11 mouse cellular contexts compared by ENCODE assay signal in genomic region chr4:62641230-62641589, GRCm38 (mm10).
A peak's percentile ranks its signal among the peaks of the same experiment; 100 is the strongest.
DNase-seq lines count a peak whose midpoint lies in the region; ATAC-seq and TF ChIP-seq lines count a peak whose summit lies in the region.
"Had no signal": no experiment of that assay in that cellular context is flagged by ENCODE, and none has a peak within 500 bp of the region (broad histone marks: within the 10 kb centered on the region; RNA-seq: fewer than 3 reads in every experiment).

No protein-coding gene starts in this region.

- H3K27me3 ChIP-seq in kidney, embryonic 16.5 days (ENCODE audit: insufficient read depth, low read length) = no peaks in the 10 kb centered on the region
- no peaks in the 10 kb centered on the region for H3K27me3 ChIP-seq in embryonic facial prominence, embryonic 13.5 days
- H3K27me3 ChIP-seq in heart, postnatal 0 days (ENCODE audit: control insufficient read depth, insufficient read depth, low read length) = no peaks in the 10 kb centered on the region
- H3K27me3 ChIP-seq in liver, embryonic 16.5 days (ENCODE audit: control insufficient read depth, insufficient read depth, low read depth, low read length) = no peaks in the 10 kb centered on the region
- H3K27me3 ChIP-seq: forebrain, embryonic 13.5 days had no signal

- 25% methylated on average over 11 of the region's 11 CpGs for WGBS in kidney, embryonic 16.5 days
- WGBS in embryonic facial prominence, embryonic 13.5 days = 17% methylated on average over 11 of the region's 11 CpGs
- WGBS in heart, postnatal 0 days = 51% methylated on average over 11 of the region's 11 CpGs
- 11% methylated on average over 11 of the region's 11 CpGs for WGBS in liver, embryonic 16.5 days (ENCODE audit: insufficient replicate concordance)

- H3K27ac ChIP-seq in kidney, embryonic 16.5 days (ENCODE audit: low read length) = peak overlapping the region; percentile 54
- H3K27ac ChIP-seq in embryonic facial prominence, embryonic 13.5 days = peak overlapping the region; percentile 74
- peak overlapping the region; percentile 75 for H3K27ac ChIP-seq in heart, postnatal 0 days (ENCODE audit: low read depth)
- 0 out of 2 replicates have a peak overlapping the region, but pooled peaks have one; percentile 30 for H3K27ac ChIP-seq in liver, embryonic 16.5 days (ENCODE audit: low read length)
- H3K27ac ChIP-seq: forebrain, embryonic 13.5 days had no signal

- H3K4me2 ChIP-seq in kidney, embryonic 16.5 days (replicated peaks; ENCODE audit: low read depth, low read length) = no peak overlapping the region
- H3K4me2 ChIP-seq in embryonic facial prominence, embryonic 13.5 days = no peak overlapping the region
- no peak overlapping the region for H3K4me2 ChIP-seq in heart, postnatal 0 days (ENCODE audit: low read depth, low read length)
- H3K4me2 ChIP-seq in liver, embryonic 16.5 days (ENCODE audit: low read depth, low read length) = no peak overlapping the region
- H3K4me2 ChIP-seq: forebrain, embryonic 13.5 days had no signal

- H3K9ac ChIP-seq in kidney, embryonic 16.5 days (replicated peaks; ENCODE audit: low read length) = no peak overlapping the region
- H3K9ac ChIP-seq in embryonic facial prominence, embryonic 13.5 days = no peak overlapping the region
- no peak overlapping the region for H3K9ac ChIP-seq in heart, postnatal 0 days (replicated peaks; ENCODE audit: low read depth, low read length)
- H3K9ac ChIP-seq in liver, embryonic 16.5 days (ENCODE audit: low read depth, low read length) = no peak overlapping the region
- H3K9ac ChIP-seq: forebrain, embryonic 13.5 days had no signal

- H3K4me1 ChIP-seq in kidney, embryonic 16.5 days (ENCODE audit: insufficient read depth, low read length) = peaks cover 25% of the 10 kb centered on the region
- peaks cover 30% of the 10 kb centered on the region for H3K4me1 ChIP-seq in embryonic facial prominence, embryonic 13.5 days
- H3K4me1 ChIP-seq in heart, postnatal 0 days (ENCODE audit: control insufficient read depth, insufficient read depth) = peaks cover 26% of the 10 kb centered on the region
- H3K4me1 ChIP-seq in liver, embryonic 16.5 days (ENCODE audit: control insufficient read depth, low read depth, low read length) = peaks cover 6% of the 10 kb centered on the region; the same call in 1 of the 2 replicates
- H3K4me1 ChIP-seq: forebrain, embryonic 13.5 days had no signal

- TF ChIP-seq EP300 in heart, postnatal 0 days (IDR thresholded peaks at IDR 0.05; ENCODE audit: low read depth) = no peak

- TF ChIP-seq CTCF in heart, postnatal 0 days (IDR thresholded peaks at IDR 0.05; ENCODE audit: low read depth) = no peak

- peaks cover 7% of the 10 kb centered on the region; the same call in 1 of the 2 replicates for H3K36me3 ChIP-seq in kidney, embryonic 16.5 days (ENCODE audit: insufficient read depth, low read length)
- H3K36me3 ChIP-seq in embryonic facial prominence, embryonic 13.5 days = no peaks in the 10 kb centered on the region
- peaks cover 25% of the 10 kb centered on the region for H3K36me3 ChIP-seq in heart, postnatal 0 days (replicated peaks; ENCODE audit: control insufficient read depth, insufficient read depth, low read length)
- no peaks in the 10 kb centered on the region for H3K36me3 ChIP-seq in liver, embryonic 16.5 days (ENCODE audit: control insufficient read depth, insufficient read depth)

- ATAC-seq in kidney, embryonic 16.5 days (ENCODE audit: low FRiP score, low TSS enrichment) = 0 out of 2 replicates have a peak, but pooled peaks have one; percentile 27
- no peak for ATAC-seq in embryonic facial prominence, embryonic 13.5 days (ENCODE audit: insufficient number of reproducible peaks, insufficient read depth, low FRiP score, low TSS enrichment, low read depth)
- peak; percentile 37 for ATAC-seq in heart, postnatal 0 days (ENCODE audit: insufficient read depth, low read depth)
- no peak; the same call in 1 of the 2 replicates for ATAC-seq in liver, embryonic 16.5 days (ENCODE audit: low read depth)
- ATAC-seq: forebrain, embryonic 13.5 days; midbrain, embryonic 16.5 days had no signal

- no peak overlapping the region for H3K4me3 ChIP-seq in kidney, embryonic 16.5 days (ENCODE audit: low read length)
- H3K4me3 ChIP-seq in embryonic facial prominence, embryonic 13.5 days = no peak overlapping the region
- no peak overlapping the region for H3K4me3 ChIP-seq in heart, postnatal 0 days (ENCODE audit: low read depth, low read length)
- H3K4me3 ChIP-seq in liver, embryonic 16.5 days (ENCODE audit: low read depth, low read length) = no peak overlapping the region
- H3K4me3 ChIP-seq: forebrain, embryonic 13.5 days had no signal

- DNase-seq in kidney, adult 8-10 months = no peak
- DNase-seq in heart, postnatal 0 days (ENCODE audit: low spot score) = no peak
- DNase-seq in cerebellum, postnatal 14 days = no peak
- DNase-seq in thymus, postnatal 25 days = no peak
- DNase-seq: cerebellum, adult 8-10 months; thymus, postnatal 14 days had no signal

- no peaks in the 10 kb centered on the region for H3K9me3 ChIP-seq in kidney, embryonic 16.5 days (ENCODE audit: low read length)
- no peaks in the 10 kb centered on the region for H3K9me3 ChIP-seq in embryonic facial prominence, embryonic 13.5 days
- H3K9me3 ChIP-seq in heart, postnatal 0 days (replicated peaks; ENCODE audit: control insufficient read depth, low read length) = no peaks in the 10 kb centered on the region
- H3K9me3 ChIP-seq in liver, embryonic 16.5 days (replicated peaks; ENCODE audit: control insufficient read depth, low read length) = no peaks in the 10 kb centered on the region
- H3K9me3 ChIP-seq: forebrain, embryonic 13.5 days had no signal

Comparison
In these comparisons a context has a peak if more than half of its experiments do, and no peak if none do; other contexts are left out.
1. ATAC-seq: peak in kidney, embryonic 16.5 days (single experiment) and heart, postnatal 0 days (single experiment); none in embryonic facial prominence, embryonic 13.5 days (single experiment) and liver, embryonic 16.5 days (single experiment).
2. Peak in every context shown above with its lines, with median percentiles within 50 percentile points of each other: H3K27ac ChIP-seq.